Mouse (Mus musculus) CH12.LX (cell line): ENCODE results near the gene G6pc. TPM values are rescaled to one million over a fixed set of nuclear protein-coding genes. Genes with fewer than 3 reads are reported as not detected.
"Not testable (repeated sequence)": the region's sequence is repeated elsewhere in the genome, so short reads cannot be mapped to it uniquely, and the experiment has no call there.

ENCODE experiments used
- DNase-seq: peaks from one replicate; pipeline ENCODE4 v3.0.0-alpha.2; 2013; ENCODE audit errors: extremely low read depth
- H3K27ac ChIP-seq: 2 replicates; pipeline ENCODE4 v1.5.1; 2012; ENCODE audit warnings: low read depth, mild to moderate bottlenecking, control low read depth, moderate library complexity; ENCODE audit not compliant: insufficient read depth
- H3K27me3 ChIP-seq: replicated peaks from 2 replicates; pipeline ENCODE3; 2012; ENCODE audit warnings: inconsistent platforms
- H3K36me3 ChIP-seq, 2 experiments: replicated peaks in 1 of 2; 2 replicates each; pipeline versions ENCODE3 to v1.6.1; 2012; ENCODE audit warnings: inconsistent platforms in 1 of 2, low read length in 1 of 2, mild to moderate bottlenecking in 1 of 2, mixed read lengths in 1 of 2, moderate library complexity in 1 of 2; ENCODE audit not compliant: control insufficient read depth in 1 of 2, insufficient read depth in 1 of 2
- H3K4me1 ChIP-seq, 2 experiments: 2 replicates each; pipeline ENCODE4 v1.6.1; 2012; ENCODE audit warnings: inconsistent platforms in 1 of 2, moderate library complexity in 1 of 2; ENCODE audit not compliant: insufficient read depth in 2 of 2, control insufficient read depth in 1 of 2
- H3K4me2 ChIP-seq: 2 replicates; pipeline ENCODE4 v1.6.1; 2012; ENCODE audit warnings: low read depth, mild to moderate bottlenecking, control low read depth; ENCODE audit not compliant: poor library complexity, insufficient read depth, severe bottlenecking
- H3K4me3 ChIP-seq, 3 experiments: fragments of 150-350 bp in 1 of 3; sonication (generic) in 1 of 3; replicated peaks in 1 of 3; 2 replicates each; pipeline versions ENCODE3 to v1.5.1; 2011 to 2012; ENCODE audit warnings: low read depth in 2 of 3, low read length in 2 of 3, mild to moderate bottlenecking in 2 of 3, moderate library complexity in 2 of 3, control low read depth in 1 of 3, improper control_type of control experiment in 1 of 3, inconsistent platforms in 1 of 3, mixed read lengths in 1 of 3; ENCODE audit not compliant: poor library complexity in 1 of 3
- H3K79me2 ChIP-seq: replicated peaks from 2 replicates; pipeline ENCODE4 v1.6.1; 2012; ENCODE audit warnings: mild to moderate bottlenecking, moderate library complexity; ENCODE audit not compliant: control insufficient read depth, poor library complexity, insufficient read depth, severe bottlenecking; ENCODE audit errors: extremely low read depth
- H3K9ac ChIP-seq: 2 replicates; pipeline ENCODE4 v1.6.1; 2012; ENCODE audit warnings: low read depth, mild to moderate bottlenecking, control low read depth, moderate library complexity; ENCODE audit not compliant: insufficient read depth
- H3K9me3 ChIP-seq: replicated peaks from 2 replicates; pipeline ENCODE3; 2012; ENCODE audit warnings: low read length, inconsistent platforms, mixed read lengths
- CHD1 ChIP-seq: IDR thresholded peaks from 2 replicates; pipeline ENCODE4 v1.6.1; 2012; ENCODE audit warnings: low read depth, low read length, improper control_type of control experiment, inconsistent platforms
- E2F4 ChIP-seq: IDR thresholded peaks from 2 replicates; pipeline ENCODE4 v1.6.1; 2011; ENCODE audit warnings: low read depth, low read length, improper control_type of control experiment; ENCODE audit not compliant: insufficient replicate concordance
- ETS1 ChIP-seq: conservative IDR thresholded peaks from 2 replicates; pipeline ENCODE4 v1.6.1; 2012; ENCODE audit warnings: low read depth, mild to moderate bottlenecking, inconsistent platforms, low read length, improper control_type of control experiment, moderate library complexity
- GABPA ChIP-seq: IDR thresholded peaks from 2 replicates; pipeline ENCODE4 v1.6.1; 2012; ENCODE audit warnings: low read depth, low read length, improper control_type of control experiment, inconsistent platforms; ENCODE audit not compliant: insufficient replicate concordance
- JUN ChIP-seq: IDR thresholded peaks from 2 replicates; pipeline ENCODE4 v1.6.1; 2011; ENCODE audit warnings: low read depth, mild to moderate bottlenecking, low read length, improper control_type of control experiment, moderate library complexity; ENCODE audit not compliant: insufficient read depth
- KAT2A ChIP-seq: IDR thresholded peaks from 2 replicates; pipeline ENCODE4 v1.6.1; 2012; ENCODE audit warnings: low read length, improper control_type of control experiment, inconsistent platforms; ENCODE audit not compliant: insufficient replicate concordance
- MAX ChIP-seq: IDR thresholded peaks from 2 replicates; pipeline ENCODE4 v1.6.1; 2011; ENCODE audit warnings: low read length, improper control_type of control experiment
- MEF2A ChIP-seq: IDR thresholded peaks from 2 replicates; pipeline ENCODE4 v1.6.1; 2014; ENCODE audit warnings: low read depth, mild to moderate bottlenecking, inconsistent platforms, low read length, improper control_type of control experiment, borderline replicate concordance
- MXI1 ChIP-seq: IDR thresholded peaks from 2 replicates; pipeline ENCODE4 v1.6.1; 2011; ENCODE audit warnings: mild to moderate bottlenecking, low read depth, low read length, improper control_type of control experiment
- NRF1 ChIP-seq: IDR thresholded peaks from 2 replicates; pipeline ENCODE4 v1.6.1; 2014; ENCODE audit warnings: low read depth, mild to moderate bottlenecking, inconsistent platforms, low read length, improper control_type of control experiment, moderate library complexity
- POLR2A ChIP-seq: IDR thresholded peaks from 2 replicates; pipeline ENCODE4 v1.6.1; 2011; ENCODE audit warnings: low read depth, mild to moderate bottlenecking, improper control_type of control experiment, low read length
- POLR2AphosphoS2 ChIP-seq: IDR thresholded peaks from 2 replicates; pipeline ENCODE4 v1.6.1; 2011; ENCODE audit warnings: low read depth, low read length, improper control_type of control experiment
- SIN3A ChIP-seq: IDR thresholded peaks from 2 replicates; pipeline ENCODE4 v1.6.1; 2012; ENCODE audit warnings: low read length, improper control_type of control experiment, inconsistent platforms
- TCF12 ChIP-seq: IDR thresholded peaks from 2 replicates; pipeline ENCODE4 v1.6.1; 2014; ENCODE audit warnings: low read depth, mild to moderate bottlenecking, inconsistent platforms, low read length, improper control_type of control experiment
- USF1 ChIP-seq: IDR thresholded peaks from 2 replicates; pipeline ENCODE4 v1.6.1; 2014; ENCODE audit warnings: low read depth, mild to moderate bottlenecking, inconsistent platforms, low read length, improper control_type of control experiment
- ZC3H11A ChIP-seq: IDR thresholded peaks from 2 replicates; pipeline ENCODE4 v1.6.1; 2012; ENCODE audit warnings: low read depth, mild to moderate bottlenecking, inconsistent platforms, low read length, improper control_type of control experiment
- ZMIZ1 ChIP-seq: IDR thresholded peaks from 2 replicates; pipeline ENCODE4 v1.6.1; 2012; ENCODE audit warnings: low read depth, mild to moderate bottlenecking, inconsistent platforms, low read length, improper control_type of control experiment
- ZNF384 ChIP-seq: IDR thresholded peaks from 2 replicates; pipeline ENCODE4 v1.6.1; 2012; ENCODE audit warnings: low read depth, low read length, improper control_type of control experiment, inconsistent platforms
- dilution Hi-C: fragments of 300-500 bp; cut with MboI; formaldehyde crosslinking; loops from 2 replicates; pipeline ENCODE4 v1.14.3; 2020; ENCODE audit warnings: low sequenced_read_pairs; ENCODE audit not compliant: extremely low pct_unique_long_range_greater_than_20kb, extremely low pct_ligation_motif_present
- in situ Hi-C: fragments of 300-500 bp; cut with MboI; formaldehyde crosslinking; loops from 3 replicates; pipeline ENCODE4 v1.14.3; 2019; ENCODE audit warnings: low sequenced_read_pairs, low pct_ligation_motif_present, low pct_unique_long_range_greater_than_20kb, mixed read lengths
- polyA plus RNA-seq: library from polyadenylated mRNA; unstranded; fragments of >175 nt; gene quantifications from 2 replicates; pipeline ENCODE4 v1.2.1, GENCODE M21; 2012; ENCODE audit warnings: low read depth; ENCODE audit not compliant: insufficient read length
- total RNA-seq, 2 experiments: library from RNA; depleted of rRNA; stranded (reverse); fragments of 300-350 nt in 1 of 2; fragments of >200 nt in 1 of 2; gene quantifications; 2 replicates each; pipeline ENCODE4 v1.2.3; 2012 to 2014

G6pc gene
- total and polyA plus RNA-seq, 3 experiments, result 0.08 TPM; not detected in 2

GRCm38 (mm10) chr11:101324763-101325162 lies 42.6 kb upstream of the G6pc start, which contains the start of gene Aoc2:
Aoc2 (plus strand) TSS chr11:101325063.
- Histone ChIP-seq H3K27ac (no peak within 1 kb of the TSS), H3K9me3 (no peaks in the 10 kb centered on the region), H3K79me2 (no peaks in the 10 kb centered on the region), H3K27me3 (no peaks in the 10 kb centered on the region), H3K36me3 (peaks cover 70 to 91% of the 10 kb centered on the region in 2 experiments), H3K9ac (no peak within 1 kb of the TSS), H3K4me3 (no peak within 1 kb of the TSS), H3K4me2 (no peak within 1 kb of the TSS), H3K4me1 (peaks cover 0 to 6% of the 10 kb centered on the region in 2 experiments; a peak in 1 of 4 replicates)
- TF ChIP-seq USF1, result no peak
- TF ChIP-seq POLR2A, result peak; percentile 33; the same call in 1 of the 2 replicates
- in situ Hi-C loops (no loop called here), dilution Hi-C loops (no loop called here)
- DNase-seq, result no peak

- not testable (repeated sequence) for DNase-seq
- 0 out of 2 replicates have a peak, but pooled peaks have one; percentile 33 for TF ChIP-seq ZMIZ1
- TF ChIP-seq, all 38 proteins: peak for 1; not testable (repeated sequence) for 37
- H3K27me3 ChIP-seq, dilution Hi-C loops, H3K9ac ChIP-seq, H3K9me3 ChIP-seq, H3K4me2 ChIP-seq, H3K4me3 ChIP-seq, H3K27ac ChIP-seq, H3K4me1 ChIP-seq, in situ Hi-C loops, H3K79me2 ChIP-seq: not testable (repeated sequence)
- peaks cover 66 to 87% of the 10 kb centered on the region in 2 experiments for H3K36me3 ChIP-seq
Observed at GRCm38 (mm10) chr11:101325201-101325600, 42.2 kb upstream of the G6pc start.

- Histone ChIP-seq H3K27me3 (no peaks in the 10 kb centered on the region), H3K4me1 (peaks cover 0 to 6% of the 10 kb centered on the region in 2 experiments; a peak in 1 of 4 replicates), H3K9ac (no peak overlapping the region), H3K27ac (no peak overlapping the region), H3K36me3 (peaks cover 58 to 84% of the 10 kb centered on the region in 2 experiments), H3K4me2 (no peak overlapping the region), H3K9me3 (no peaks in the 10 kb centered on the region), H3K79me2 (no peaks in the 10 kb centered on the region), H3K4me3 (no peak overlapping the region)
- TF ChIP-seq POLR2AphosphoS2 (peak; percentile 81), KAT2A (no peak), MXI1 (no peak)
- DNase-seq, result no peak
- in situ Hi-C loops (no loop called here), dilution Hi-C loops (no loop called here)
Observed at GRCm38 (mm10) chr11:101326147-101326546, 41.2 kb upstream of the G6pc start.

GRCm38 (mm10) chr11:101327311-101327710 lies 40.0 kb upstream of the G6pc start:
- Histone ChIP-seq H3K4me2 (no peak overlapping the region), H3K27me3 (no peaks in the 10 kb centered on the region), H3K9ac (no peak overlapping the region), H3K36me3 (peaks cover 46 to 84% of the 10 kb centered on the region in 2 experiments), H3K27ac (no peak overlapping the region), H3K9me3 (no peaks in the 10 kb centered on the region), H3K4me1 (peaks cover 0 to 4% of the 10 kb centered on the region in 2 experiments; a peak in 1 of 4 replicates), H3K4me3 (no peak overlapping the region), H3K79me2 (no peaks in the 10 kb centered on the region)
- dilution Hi-C loops, result no loop called here
- in situ Hi-C loops, result no loop called here
- DNase-seq, result no peak
- TF ChIP-seq MAX (no peak), ZC3H11A (no peak), TCF12 (no peak), POLR2A (peak; percentile 26; the same call in 1 of the 2 replicates), SIN3A (no peak), ZNF384 (no peak), POLR2AphosphoS2 (peak; percentile 74; the same call in 1 of the 2 replicates), GABPA (no peak), E2F4 (no peak), NRF1 (no peak), MEF2A (no peak), CHD1 (no peak), ETS1 (no peak), JUN (no peak), ZMIZ1 (no peak)
